Mouse (Mus musculus) thymus, postnatal 4 days (tissue): ENCODE measurements around the gene Olfr987.
"Not testable (repeated sequence)": the region's sequence is repeated elsewhere in the genome, so short reads cannot be mapped to it uniquely, and the experiment has no call there.

Experiments
- DNase-seq: peaks from one replicate; pipeline ENCODE4 v3.0.0; 2021

Gene Olfr987

GRCm38 (mm10) chr2:85339215-85339614 is at the start of gene Olfr987:
Olfr987 (minus strand) TSS chr2:85339315.
- not testable (repeated sequence) for DNase-seq

DNA sequence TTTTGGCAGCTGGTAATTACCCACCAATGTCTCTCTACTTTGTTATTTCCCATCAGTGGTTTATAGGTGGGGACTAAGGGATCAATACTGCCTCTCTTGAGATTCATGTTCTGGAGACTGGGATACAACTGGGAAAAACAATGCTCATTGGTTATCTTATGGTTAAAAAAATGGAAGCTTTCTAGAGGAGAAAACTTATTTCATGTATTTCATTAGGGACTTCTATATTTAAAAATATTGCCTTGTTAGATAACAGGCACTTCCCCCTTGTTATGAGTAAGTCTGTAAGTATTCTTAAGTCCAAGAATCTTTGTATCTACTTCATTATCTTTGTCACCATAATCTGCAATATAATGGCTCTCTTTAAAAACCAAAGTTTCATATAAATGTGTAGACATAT is 24.0 kb upstream of the Olfr987 start, which contains the start of gene Olfr988:
TSS of gene Olfr988 (minus strand) at position 101 of the 400 bp plus-strand sequence.
- DNase-seq = not testable (repeated sequence)

DNA sequence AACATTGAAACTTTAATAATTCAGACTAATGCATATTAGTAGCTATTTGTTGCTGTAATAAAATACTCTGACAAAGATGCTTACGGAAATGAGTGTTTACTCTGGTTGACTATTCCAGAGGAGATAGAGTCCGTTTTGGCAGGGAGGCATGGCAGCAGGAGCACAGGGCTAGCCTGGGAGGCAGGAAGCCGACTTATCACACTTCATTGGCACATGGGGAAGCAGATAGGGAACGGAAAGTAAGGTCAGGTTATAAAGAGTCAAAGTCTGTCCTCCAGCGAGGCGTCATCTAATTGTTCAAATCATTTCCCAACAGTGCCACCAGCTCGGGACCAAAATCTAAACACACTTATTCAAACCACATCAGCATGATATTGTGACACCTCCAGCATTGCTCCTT is 857 bp upstream of the Olfr987 start:
- no peak for DNase-seq

DNA sequence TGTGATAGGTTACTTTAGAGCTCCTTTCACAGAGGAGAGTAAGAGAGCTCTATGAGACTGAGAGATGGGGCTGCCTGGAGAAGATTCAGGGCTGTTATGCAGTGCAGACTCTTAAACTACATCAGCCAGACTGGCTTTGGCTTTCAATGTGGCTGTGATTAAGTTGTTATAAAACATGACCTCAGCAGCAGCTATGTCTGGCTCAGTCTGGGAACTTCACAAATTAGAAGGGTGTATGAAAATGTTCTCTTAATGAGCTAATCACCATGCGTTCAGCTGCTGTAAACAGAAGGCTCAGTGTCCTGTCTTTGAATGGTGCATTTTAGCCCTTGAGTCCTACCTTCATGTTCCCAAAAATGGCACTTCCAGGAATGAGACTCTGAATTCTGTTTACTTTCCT is 20.0 kb downstream of the Olfr987 start:
- no peak for DNase-seq

- DNase-seq = no peak
Observed at GRCm38 (mm10) chr2:85285406-85285805, 53.7 kb downstream of the Olfr987 start.

GRCm38 (mm10) chr2:85284626-85285025 is 54.5 kb downstream of the Olfr987 start:
- DNase-seq = no peak

DNA sequence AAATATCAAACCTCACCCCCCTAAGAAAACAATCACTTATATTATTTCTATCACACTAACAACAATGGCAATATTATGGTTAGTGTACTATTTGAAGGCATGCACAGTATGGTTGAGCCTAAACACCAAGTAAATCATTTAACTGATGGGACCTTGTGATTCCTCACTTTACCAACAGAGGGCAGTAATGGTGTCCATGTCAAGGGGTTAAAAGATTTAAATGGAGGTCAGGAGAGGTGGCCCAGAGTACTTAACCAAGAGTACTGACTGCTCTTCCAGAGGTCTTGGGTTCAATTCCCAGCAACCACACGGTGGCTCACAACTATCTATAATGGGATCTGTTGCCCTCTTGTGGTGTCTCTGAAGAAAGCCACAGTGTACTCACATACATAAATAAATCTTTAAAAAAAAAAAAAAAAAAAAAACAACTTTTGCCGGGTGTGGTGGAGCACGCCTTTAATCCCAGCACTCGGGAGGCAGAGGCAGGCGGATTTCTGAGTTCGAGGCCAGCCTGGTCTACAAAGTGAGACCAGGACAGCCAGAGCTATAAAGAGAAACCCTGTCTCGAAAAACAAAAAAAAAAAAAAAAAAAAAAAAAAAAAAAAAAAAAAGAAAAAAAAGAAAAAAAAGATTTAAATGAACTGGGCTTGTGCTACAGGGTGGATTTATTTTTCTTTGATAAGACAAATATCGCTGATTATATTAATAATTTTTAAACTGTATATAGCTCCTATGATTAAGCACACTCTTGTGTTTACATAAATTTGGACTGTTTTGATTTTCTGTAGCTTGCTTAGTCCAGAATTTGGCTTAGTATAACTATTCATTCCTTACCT is 55.3 kb downstream of the Olfr987 start:
- no peak for DNase-seq

GRCm38 (mm10) chr2:85281023-85281422 is 58.1 kb downstream of the Olfr987 start:
- no peak for DNase-seq
